Mouse (Mus musculus) fat pad, adult 2 months (tissue): ENCODE results near the gene Fam207a.

ENCODE experiments used
- DNase-seq: peaks from one replicate; pipeline ENCODE4 v3.0.0-alpha.2; 2011; ENCODE audit warnings: low read depth, low spot score; ENCODE audit errors: extremely low read depth

Gene Fam207a

GRCm38 (mm10) chr10:77515385-77516348 is at the start of gene Fam207a:
Gene Fam207a, minus strand, starts transcription at chr10:77515785.
- no peak for DNase-seq

GRCm38 (mm10) chr10:77565005-77565404 is 49.4 kb upstream of the Fam207a start:
- DNase-seq = no peak

GRCm38 (mm10) chr10:77561508-77561907 is 45.9 kb upstream of the Fam207a start:
- DNase-seq = no peak

GRCm38 (mm10) chr10:77560830-77561229 is 45.2 kb upstream of the Fam207a start:
- no peak for DNase-seq

GRCm38 (mm10) chr10:77560090-77560489 is 44.5 kb upstream of the Fam207a start:
- no peak for DNase-seq

DNA sequence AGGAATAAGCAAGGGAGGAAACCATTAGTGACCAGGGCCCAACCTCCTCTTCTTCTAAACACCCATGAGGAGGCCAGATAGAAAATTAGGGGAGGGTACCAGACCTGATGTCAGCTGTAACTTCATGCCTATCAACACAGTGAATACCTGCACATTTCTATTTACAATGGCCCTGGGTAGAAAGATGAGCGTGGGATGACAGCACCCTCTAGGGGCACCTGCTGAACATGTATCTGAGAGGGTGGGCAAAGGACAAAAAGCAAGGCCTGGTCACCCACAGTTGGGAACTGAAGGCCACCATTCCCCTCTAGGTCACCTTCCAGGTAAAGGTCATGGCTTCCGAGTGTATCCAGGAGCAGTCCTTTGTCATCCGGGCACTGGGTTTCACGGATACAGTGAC is 42.1 kb upstream of the Fam207a start:
- no peak for DNase-seq

DNA sequence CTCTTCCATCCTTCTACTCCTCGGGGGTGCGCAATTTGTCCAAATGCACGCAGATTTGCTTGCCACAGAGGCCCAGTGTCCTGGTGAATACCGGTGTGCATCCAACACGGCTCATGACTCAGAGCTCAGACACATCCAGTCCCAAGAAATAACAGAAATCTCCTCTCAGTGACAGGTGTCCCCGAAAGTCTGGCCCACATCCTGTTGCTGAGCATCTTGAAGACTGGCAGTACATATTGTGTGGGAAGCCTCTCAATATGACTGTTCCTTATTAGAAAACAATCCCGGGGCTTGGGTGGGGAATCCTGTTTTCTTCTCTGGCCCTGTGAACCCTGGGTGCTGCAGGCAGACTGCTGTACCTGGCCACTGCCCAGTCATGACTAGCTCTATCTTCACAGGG is 41.0 kb upstream of the Fam207a start:
- DNase-seq = no peak

- DNase-seq = no peak
These were observed 39.3 kb upstream of the Fam207a start for GRCm38 (mm10) chr10:77554918-77555317.

DNA sequence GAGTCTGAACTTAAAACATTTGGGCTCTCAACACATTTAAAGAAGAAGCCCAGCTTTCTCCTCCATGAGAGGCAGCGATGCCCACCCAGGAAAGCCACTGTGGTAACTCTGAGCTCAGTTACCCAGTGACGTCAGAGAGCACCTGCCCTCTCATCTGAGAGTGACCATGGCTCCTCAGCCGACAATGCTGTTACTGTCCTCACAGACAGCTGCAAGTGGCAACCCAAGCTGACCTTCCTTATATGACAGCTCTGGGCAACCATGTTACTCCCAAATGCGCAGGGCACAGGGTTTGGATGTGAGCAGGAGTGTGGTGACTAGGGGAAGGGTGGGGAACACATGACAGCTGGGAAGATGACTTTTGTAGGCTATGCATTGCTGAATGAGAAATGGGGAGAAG is 37.7 kb upstream of the Fam207a start:
- no peak for DNase-seq

DNA sequence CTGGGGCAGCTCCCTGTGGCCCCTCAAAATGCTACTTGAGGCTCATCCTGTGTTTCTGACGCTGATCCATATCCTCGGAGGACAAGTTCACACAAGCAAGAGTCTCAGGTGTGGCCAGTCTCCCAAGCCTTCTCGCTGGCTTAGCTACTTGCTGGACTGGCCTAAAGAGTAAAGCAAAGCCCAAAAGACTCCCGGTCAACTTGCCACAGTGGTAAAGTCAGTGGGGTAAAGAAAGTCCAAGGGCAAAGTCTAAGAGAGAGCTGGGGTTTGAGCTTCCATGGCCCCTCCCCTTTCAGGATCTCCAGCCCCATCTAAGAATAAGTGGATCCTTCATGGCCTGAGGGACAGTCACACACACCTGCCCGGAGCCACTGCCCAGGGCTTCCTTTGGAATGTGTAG is 36.6 kb upstream of the Fam207a start:
- DNase-seq = no peak

GRCm38 (mm10) chr10:77550874-77551273 is 35.3 kb upstream of the Fam207a start:
- no peak for DNase-seq

GRCm38 (mm10) chr10:77548576-77548975 is 33.0 kb upstream of the Fam207a start:
- DNase-seq = peak; percentile 11

DNA sequence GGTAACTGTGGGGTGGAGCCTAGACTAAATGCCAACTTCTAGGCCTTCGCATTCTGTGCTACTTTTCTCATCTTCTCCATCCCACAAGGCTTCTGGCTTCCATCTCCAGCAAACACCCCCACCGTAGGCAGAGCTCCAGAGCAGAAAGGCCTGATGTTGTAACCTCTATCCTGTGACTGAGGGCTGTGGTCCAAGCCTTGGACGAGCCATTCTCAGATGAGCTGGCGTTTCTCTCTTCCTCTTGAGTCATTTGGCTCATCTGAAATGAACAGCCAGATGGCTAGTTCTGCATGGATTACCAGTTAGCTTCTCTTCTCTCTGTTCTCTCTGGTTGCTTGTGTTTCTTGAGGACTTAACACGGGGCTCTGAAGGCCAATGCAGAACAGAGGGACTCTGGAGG is 29.3 kb upstream of the Fam207a start:
- DNase-seq = peak; percentile 77

DNA sequence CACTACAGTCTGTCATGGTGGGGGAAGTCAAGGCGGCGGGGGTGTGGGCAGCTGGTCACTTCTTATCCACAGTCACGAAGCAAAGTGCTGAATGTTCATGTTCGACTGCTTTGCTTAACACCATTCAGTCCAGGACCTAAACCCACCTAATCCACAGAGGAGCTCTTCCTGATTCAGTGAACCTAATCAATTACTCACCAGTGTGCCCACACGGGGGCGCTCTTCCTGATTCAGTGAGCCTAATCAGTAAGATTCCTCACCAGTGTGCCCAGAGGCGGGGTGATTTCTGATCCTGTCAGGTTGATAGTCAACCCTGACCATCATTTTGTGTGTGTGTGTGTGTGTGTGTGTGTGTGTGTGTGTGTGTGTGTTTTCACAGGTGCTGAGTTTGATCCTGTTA is 27.6 kb upstream of the Fam207a start:
- no peak for DNase-seq

- no peak for DNase-seq
These were observed 26.5 kb upstream of the Fam207a start for GRCm38 (mm10) chr10:77541864-77542666.

- no peak for DNase-seq
These were observed 25.1 kb upstream of the Fam207a start for GRCm38 (mm10) chr10:77540576-77541102.

DNA sequence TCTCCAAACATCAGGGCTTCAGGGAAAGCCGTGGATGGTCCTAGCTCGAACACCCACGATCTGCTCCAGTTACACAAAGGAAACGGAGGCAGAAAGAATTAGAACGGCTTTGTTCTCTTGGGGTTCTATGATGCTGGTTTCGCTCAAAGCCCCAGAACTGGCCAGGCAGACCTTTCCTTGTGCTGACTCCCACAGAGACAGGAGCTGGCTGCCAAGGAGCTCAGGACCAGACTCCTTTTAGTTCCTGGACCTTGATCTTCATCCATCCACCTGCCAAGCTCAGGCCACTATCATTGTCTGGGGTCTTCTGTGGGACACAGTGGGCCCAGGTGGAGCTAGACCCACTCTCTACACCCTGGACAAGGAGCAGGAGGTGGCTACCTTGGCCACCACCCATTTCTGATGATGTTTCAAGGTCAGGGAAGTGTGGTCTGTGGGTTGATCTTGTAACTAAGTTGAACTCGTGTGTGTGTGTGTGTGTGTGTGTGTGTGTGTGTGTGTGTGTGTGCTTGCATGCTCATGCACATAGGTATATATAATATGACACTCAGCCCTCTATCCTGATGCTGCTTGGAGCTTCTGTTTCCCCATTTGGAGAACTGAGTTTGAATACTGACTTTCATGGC is 23.8 kb upstream of the Fam207a start:
- no peak for DNase-seq

GRCm38 (mm10) chr10:77537215-77538209 is 21.9 kb upstream of the Fam207a start:
- no peak for DNase-seq

DNA sequence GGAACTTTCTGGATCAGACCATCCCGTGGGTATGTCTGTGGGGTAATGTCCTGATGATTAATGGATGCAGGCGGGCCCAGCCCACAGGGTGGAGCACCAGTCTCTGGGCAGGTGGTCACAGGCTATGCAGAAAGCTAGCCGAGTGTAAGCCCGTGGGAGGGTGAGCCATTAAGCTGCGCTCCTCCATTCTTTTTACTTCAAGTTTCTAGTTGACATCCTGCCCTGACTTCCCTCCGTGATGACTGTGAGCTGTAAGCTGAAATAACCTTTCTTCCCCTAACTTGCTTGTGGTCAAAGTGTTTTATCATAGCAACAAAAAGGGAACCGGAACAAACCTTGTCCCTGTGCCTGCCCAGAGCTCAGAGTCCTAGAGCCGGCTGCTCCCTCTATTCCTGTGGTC is 21.1 kb upstream of the Fam207a start:
- no peak for DNase-seq

DNA sequence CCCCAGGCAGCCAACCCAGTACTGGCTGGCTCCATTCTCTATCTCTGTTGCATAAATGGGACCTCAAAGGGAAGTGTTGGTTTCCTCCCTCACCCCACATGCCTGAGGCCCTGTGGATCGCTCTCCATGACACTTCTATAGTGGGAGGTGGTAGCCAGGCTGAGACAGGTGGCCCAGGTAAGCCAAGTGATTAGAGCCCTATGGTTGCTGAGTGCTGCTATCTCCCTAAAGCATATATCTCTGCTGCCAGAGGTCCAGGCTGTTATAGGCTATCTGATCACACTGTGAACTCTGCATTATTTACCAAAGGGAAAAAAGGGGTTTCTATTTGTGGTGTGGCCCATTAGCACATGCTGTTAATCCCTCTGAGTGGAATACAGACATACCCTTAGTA is 16.4 kb upstream of the Fam207a start:
- DNase-seq = no peak
